In genomic region chr11:116522886-116523698, GRCm38 (mm10) we compare ENCODE assay signal across 9 mouse cellular contexts. TPM values are rescaled to one million over a fixed set of nuclear protein-coding genes. Genes with fewer than 3 reads are reported as not detected.
A peak's percentile ranks its signal among the peaks of the same experiment; 100 is the strongest.
DNase-seq lines count a peak whose midpoint lies in the region; ATAC-seq and TF ChIP-seq lines count a peak whose summit lies in the region.
"Had no signal": no experiment of that assay in that cellular context is flagged by ENCODE, and none has a peak within 500 bp of the region (broad histone marks: within the 10 kb centered on the region; RNA-seq: fewer than 3 reads in every experiment).

No protein-coding gene starts in this region.

- H3K27me3 ChIP-seq in heart, embryonic 14.5 days (ENCODE audit: control insufficient read depth, insufficient read depth, low read length): no peaks in the 10 kb centered on the region

- peak; percentile 46; the same call in 1 of the 2 replicates for ATAC-seq in heart, embryonic 14.5 days (ENCODE audit: insufficient number of reproducible peaks, insufficient read depth, low FRiP score, low read depth)
- no peak for ATAC-seq in monocyte, adult 5-6 weeks (replicated peaks; ENCODE audit: insufficient number of reproducible peaks, low FRiP score, low TSS enrichment, poor library complexity, severe bottlenecking)

- TF ChIP-seq POLR2A in bone marrow macrophage, adult 2 months (IDR thresholded peaks at IDR 0.05; ENCODE audit: borderline replicate concordance, low read depth, low read length): no peak

- H3K27ac ChIP-seq in layer of hippocampus, adult 2 months: 0 out of 2 replicates have a peak overlapping the region, but pooled peaks have one; percentile 19
- no peak overlapping the region for H3K27ac ChIP-seq in bone marrow macrophage, adult 2 months (ENCODE audit: insufficient read depth, low read depth, low read length)
- peak overlapping the region; percentile 69 to 81 for H3K27ac ChIP-seq in heart, embryonic 14.5 days (replicated peaks in 1 of 2; ENCODE audit: control insufficient read depth in 1 of 2, insufficient read depth in 1 of 2, low read depth in 2 of 2, low read length in 2 of 2)

- peak overlapping the region; percentile 42; the same call in 1 of the 2 replicates for H3K9ac ChIP-seq in heart, embryonic 14.5 days (ENCODE audit: low read length)

- WGBS in heart, embryonic 14.5 days: 32% methylated on average over 16 of the region's 16 CpGs

- TF ChIP-seq CTCF in layer of hippocampus, adult 2 months (conservative IDR thresholded peaks at IDR 0.05): no peak
- TF ChIP-seq CTCF in bone marrow macrophage, adult 2 months (IDR thresholded peaks at IDR 0.05; ENCODE audit: low read depth, low read length): no peak

- peak overlapping the region; percentile 19 for H3K4me2 ChIP-seq in heart, embryonic 14.5 days (ENCODE audit: low read length)

- no peak for DNase-seq in layer of hippocampus, adult 2 months (ENCODE audit: low spot score in 2 of 2)
- no peak for DNase-seq in layer of hippocampus, adult 8-10 months (ENCODE audit: low spot score in 2 of 2)
- DNase-seq in lung, postnatal 14 days: peak; percentile 20
- no peak for DNase-seq in gastrocnemius, postnatal 4 days (ENCODE audit: low spot score in 2 of 2)
- no peak for DNase-seq in cerebellum, adult 9-10 months

- no peak overlapping the region for H3K4me3 ChIP-seq in layer of hippocampus, adult 2 months
- H3K4me3 ChIP-seq in bone marrow macrophage, adult 2 months (ENCODE audit: insufficient read depth, low read length): 0 out of 2 replicates have a peak overlapping the region, but pooled peaks have one; percentile 4
- no peak overlapping the region for H3K4me3 ChIP-seq in heart, embryonic 14.5 days (ENCODE audit: control insufficient read depth in 1 of 2, insufficient read depth in 1 of 2, low read depth in 1 of 2, low read length in 2 of 2)

- no peaks in the 10 kb centered on the region for H3K9me3 ChIP-seq in heart, embryonic 14.5 days (ENCODE audit: control insufficient read depth, low read length)

- no peaks in the 10 kb centered on the region for H3K36me3 ChIP-seq in heart, embryonic 14.5 days (ENCODE audit: control insufficient read depth, insufficient read depth, low read length)

- peaks cover 22% of the 10 kb centered on the region for H3K4me1 ChIP-seq in bone marrow macrophage, adult 2 months (ENCODE audit: control insufficient read depth, insufficient read depth, low read length)
- peaks cover 22 to 23% of the 10 kb centered on the region in 2 experiments for H3K4me1 ChIP-seq in heart, embryonic 14.5 days (ENCODE audit: control insufficient read depth in 2 of 2, insufficient read depth in 2 of 2, low read length in 2 of 2)

RNA-seq across cellular contexts. Expression of gene Sphk1, which starts 7.6 kb away (rescaled TPM):
- total RNA-seq in layer of hippocampus, adult 2 months (2021): 1 to 10 TPM; 1.6 to 1.9 TPM
- total RNA-seq in layer of hippocampus, adult 8-10 months (2022): 1 to 10 TPM; 2.8 to 3.6 (median 2.9) TPM
- not detected in 2 replicates for polyA plus RNA-seq in bone marrow macrophage, adult 2 months (2012; ENCODE audit: insufficient read depth, insufficient read length, missing spikeins)
- 2.3 and 2.5 TPM in 2 replicates for polyA plus RNA-seq in heart, embryonic 14.5 days (2014; fragmentation: Nextera tagmentation; extraction: Ambion mirVana)
- 1 to 10 TPM; 4.0 TPM for total RNA-seq in gastrocnemius, postnatal 4 days (2021)
- total RNA-seq in monocyte, adult 5-6 weeks (2017): not detected in 3 replicates

RNA-seq across cellular contexts. Expression of gene Prpsap1, which starts 29.1 kb away (rescaled TPM):
- 10 to 100 TPM; 84.2 to 98.5 TPM for total RNA-seq in layer of hippocampus, adult 2 months (2021)
- total RNA-seq in layer of hippocampus, adult 8-10 months (2022): 100 to 1,000 TPM in 1 of 4 experiments, 10 to 100 TPM in 3; 83.2 to 104 (median 89.6) TPM
- 50.8 and 54.5 TPM in 2 replicates for polyA plus RNA-seq in bone marrow macrophage, adult 2 months (2012; ENCODE audit: insufficient read depth, insufficient read length, missing spikeins)
- polyA plus RNA-seq in heart, embryonic 14.5 days (2014; fragmentation: Nextera tagmentation; extraction: Ambion mirVana): 89.8 and 93.4 TPM in 2 replicates
- total RNA-seq in gastrocnemius, postnatal 4 days (2021): 10 to 100 TPM; 43.3 to 49.6 TPM
- total RNA-seq in monocyte, adult 5-6 weeks (2017): 18.0 to 45.7 TPM (median 45.0 TPM) in 3 replicates

RNA-seq across cellular contexts. Expression of gene Qrich2, which starts 57.1 kb away (rescaled TPM):
- total RNA-seq in layer of hippocampus, adult 2 months (2021): under 1 TPM in 1 of 2 experiments, not detected in 1; 0.17 TPM
- under 1 TPM in 1 of 4 experiments, not detected in 3; 0.14 TPM for total RNA-seq in layer of hippocampus, adult 8-10 months (2022)
- polyA plus RNA-seq in bone marrow macrophage, adult 2 months (2012; ENCODE audit: insufficient read depth, insufficient read length, missing spikeins): not detected in 2 replicates
- not detected in 2 replicates for polyA plus RNA-seq in heart, embryonic 14.5 days (2014; fragmentation: Nextera tagmentation; extraction: Ambion mirVana)
- under 1 TPM; 0.02 to 0.10 TPM for total RNA-seq in gastrocnemius, postnatal 4 days (2021)
- 0.85 to 0.95 TPM in 2 of 3 replicates, not detected in the other for total RNA-seq in monocyte, adult 5-6 weeks (2017)
- total RNA-seq: MEL had no signal

RNA-seq across cellular contexts. Expression of gene Ube2o, which starts 58.2 kb away (rescaled TPM):
- 100 to 1,000 TPM in 1 of 2 experiments, 10 to 100 TPM in 1; 93.7 to 101 TPM for total RNA-seq in layer of hippocampus, adult 2 months (2021)
- total RNA-seq in layer of hippocampus, adult 8-10 months (2022): 100 to 1,000 TPM in 1 of 4 experiments, 10 to 100 TPM in 3; 96.8 to 110 (median 98.8) TPM
- 6.2 and 8.0 TPM in 2 replicates for polyA plus RNA-seq in bone marrow macrophage, adult 2 months (2012; ENCODE audit: insufficient read depth, insufficient read length, missing spikeins)
- 14.4 and 17.1 TPM in 2 replicates for polyA plus RNA-seq in heart, embryonic 14.5 days (2014; fragmentation: Nextera tagmentation; extraction: Ambion mirVana)
- 10 to 100 TPM; 25.2 to 25.6 TPM for total RNA-seq in gastrocnemius, postnatal 4 days (2021)
- 16.3 to 21.9 TPM (median 19.8 TPM) in 3 replicates for total RNA-seq in monocyte, adult 5-6 weeks (2017)
